Mouse (Mus musculus) urinary bladder, postnatal 25 days (tissue): ENCODE measurements around the gene Snhg11.
"Not testable (repeated sequence)": the region's sequence is repeated elsewhere in the genome, so short reads cannot be mapped to it uniquely, and the experiment has no call there.

ENCODE experiments used
- DNase-seq: peaks from one replicate; pipeline ENCODE4 v3.0.0; 2022; ENCODE audit warnings: low spot score

The Snhg11 gene

DNA sequence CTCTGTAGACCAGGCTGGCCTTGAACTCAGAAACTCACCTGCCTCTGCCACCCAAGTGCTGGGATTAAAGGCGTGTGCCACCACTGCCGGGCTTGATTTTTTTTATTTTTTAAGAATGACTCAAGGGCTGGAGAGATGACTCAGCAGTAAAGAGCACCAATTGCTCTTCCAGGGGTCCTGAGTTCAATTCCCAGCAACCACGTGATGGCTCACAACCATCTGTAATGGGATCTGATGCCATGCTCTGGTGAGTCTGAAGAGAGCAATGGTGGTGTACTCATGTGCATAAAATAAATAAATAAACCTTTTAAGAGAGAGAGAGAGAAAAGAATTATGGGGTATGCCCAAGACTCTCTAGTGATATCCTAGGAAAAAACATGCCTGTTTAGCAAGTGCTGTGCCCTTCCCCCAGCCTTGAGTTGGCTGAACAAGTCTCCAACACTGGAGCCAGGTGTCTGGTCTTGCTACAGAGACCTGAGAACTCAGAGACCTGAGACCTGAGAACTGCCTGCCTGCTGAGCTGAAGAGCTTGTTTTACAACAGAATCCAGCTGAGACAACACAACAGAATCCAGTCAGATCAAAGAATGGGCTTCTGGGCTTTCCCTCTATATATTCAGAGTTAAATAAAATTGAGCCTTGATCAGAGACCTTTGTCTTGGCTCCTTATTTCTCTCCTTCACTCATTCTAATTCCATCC lies 5.8 kb upstream of the Snhg11 start:
- no peak for DNase-seq

DNA sequence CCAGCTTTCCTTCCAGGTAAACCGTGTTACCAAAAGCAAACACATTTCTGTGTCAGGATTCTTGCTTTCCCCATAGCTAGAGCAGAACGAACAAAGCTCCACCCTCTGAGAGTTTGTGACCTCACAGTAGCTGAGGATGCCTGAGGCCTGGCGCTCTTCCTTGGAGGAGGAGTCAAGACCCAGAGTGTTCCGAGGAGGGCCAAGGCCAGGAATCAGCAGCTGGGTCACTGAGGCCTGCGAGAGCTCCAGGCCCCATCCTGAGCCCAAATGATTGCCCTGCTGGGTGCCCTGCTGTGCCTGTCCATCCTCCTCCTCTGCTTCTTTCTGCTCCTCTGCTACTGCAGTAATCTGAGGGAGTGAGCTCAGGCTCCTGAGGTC lies 5.3 kb upstream of the Snhg11 start:
- DNase-seq: no peak

DNA sequence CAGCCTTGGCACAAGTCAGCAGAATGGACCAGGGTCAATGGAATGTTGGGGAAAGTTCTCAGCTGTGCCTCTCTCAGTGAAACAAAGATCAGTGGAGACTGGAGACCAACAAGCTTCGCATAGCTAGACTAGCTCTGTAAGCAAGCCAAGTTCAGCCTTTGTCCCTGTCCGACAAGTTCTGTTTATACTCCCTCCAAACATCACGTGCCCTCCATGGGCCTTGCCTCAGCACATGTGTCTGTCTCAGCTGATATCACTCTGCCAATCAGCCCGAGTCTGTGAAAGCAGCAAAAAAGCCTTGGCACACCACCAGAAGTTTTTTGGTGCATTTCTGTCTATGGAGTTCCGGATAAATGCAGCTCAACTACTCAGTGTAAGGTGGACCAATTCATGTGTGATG lies 2.4 kb upstream of the Snhg11 start:
- DNase-seq: no peak

DNA sequence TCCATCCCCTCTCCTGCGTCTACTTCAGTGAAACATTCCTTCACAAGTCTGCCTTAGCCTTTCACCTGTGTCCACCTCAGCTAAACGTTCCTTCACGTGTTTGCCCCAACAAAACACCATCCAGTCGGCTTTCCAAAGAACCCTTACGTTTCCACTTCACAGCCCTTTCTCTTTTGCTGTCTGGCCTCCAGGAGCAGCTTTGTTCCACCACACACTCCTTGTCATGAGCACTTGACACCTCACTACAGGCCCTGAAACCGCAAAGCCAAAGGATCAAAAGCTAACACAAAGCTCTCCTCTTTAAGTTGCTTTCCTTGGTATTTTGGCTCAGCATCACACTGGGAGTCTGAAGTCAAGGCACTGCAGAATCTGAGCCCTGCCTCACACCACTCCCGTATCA lies 1.9 kb upstream of the Snhg11 start:
- DNase-seq: no peak

DNA sequence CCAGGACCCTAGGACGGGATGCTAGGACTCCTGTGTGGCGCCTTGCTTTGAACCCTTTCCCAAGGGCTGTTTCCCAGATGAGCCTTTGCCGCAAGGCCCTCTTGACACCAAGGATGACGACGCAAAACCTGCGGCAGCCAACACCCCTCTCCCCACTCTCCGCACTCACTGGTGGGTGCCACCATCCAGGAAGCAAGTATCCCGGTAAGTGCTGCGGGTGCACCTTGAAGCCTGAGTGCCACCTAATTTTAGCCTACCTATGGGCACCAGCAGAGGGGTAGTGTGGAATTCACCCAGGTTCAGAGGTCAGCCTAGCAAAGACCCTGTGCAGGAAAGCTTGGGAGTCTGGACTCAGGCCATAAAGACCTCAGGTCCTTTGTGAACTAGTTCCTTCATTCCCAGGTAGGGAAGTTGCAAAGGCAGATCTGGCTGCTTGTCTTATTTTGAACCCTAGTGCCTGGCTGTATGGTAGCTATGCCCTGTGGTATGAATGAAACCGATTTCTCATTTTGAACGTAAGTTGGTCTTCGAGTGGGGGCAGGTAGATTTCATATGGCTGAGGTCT lies 767 bp downstream of the Snhg11 start:
- no peak for DNase-seq

DNA sequence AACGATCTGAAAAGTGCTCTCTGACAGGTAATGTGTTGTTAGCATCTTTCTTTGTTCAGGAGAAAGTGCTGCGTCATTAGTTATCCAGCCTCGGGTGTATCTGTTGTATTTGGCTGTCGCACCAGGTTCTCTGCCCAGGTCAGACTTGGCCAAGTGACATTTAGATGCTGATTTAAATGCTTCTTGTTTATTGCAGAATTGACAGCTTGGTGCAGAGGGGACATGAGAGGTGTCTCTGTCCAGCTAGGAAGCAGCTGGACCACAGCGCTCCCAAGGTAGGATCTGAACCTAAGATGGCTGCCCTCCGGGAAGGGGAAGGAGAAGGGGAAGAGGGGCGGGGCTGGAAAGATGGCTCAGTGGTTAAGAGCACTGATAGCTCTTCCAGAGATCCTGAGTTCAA lies 1.4 kb downstream of the Snhg11 start:
- no peak for DNase-seq

DNA sequence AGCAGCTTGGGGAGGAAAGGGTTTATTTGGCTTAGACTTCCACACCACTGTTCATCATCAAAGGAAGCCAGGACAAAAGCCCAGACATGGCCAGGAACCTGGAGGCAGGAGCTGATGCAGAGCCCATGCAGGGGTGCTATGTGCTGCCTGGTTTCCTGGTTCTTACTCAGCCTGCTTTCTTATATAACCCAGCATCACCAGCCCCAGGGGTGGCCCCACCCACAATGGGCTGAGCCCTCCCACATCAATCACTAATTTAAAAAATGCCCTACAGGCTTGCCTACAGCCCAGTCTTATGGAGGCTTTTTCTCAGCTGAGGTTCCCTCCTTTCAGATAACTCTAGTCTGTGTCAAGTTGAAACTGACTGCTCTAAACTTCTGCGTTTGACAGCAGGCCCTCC lies 2.4 kb downstream of the Snhg11 start:
- no peak for DNase-seq

DNA sequence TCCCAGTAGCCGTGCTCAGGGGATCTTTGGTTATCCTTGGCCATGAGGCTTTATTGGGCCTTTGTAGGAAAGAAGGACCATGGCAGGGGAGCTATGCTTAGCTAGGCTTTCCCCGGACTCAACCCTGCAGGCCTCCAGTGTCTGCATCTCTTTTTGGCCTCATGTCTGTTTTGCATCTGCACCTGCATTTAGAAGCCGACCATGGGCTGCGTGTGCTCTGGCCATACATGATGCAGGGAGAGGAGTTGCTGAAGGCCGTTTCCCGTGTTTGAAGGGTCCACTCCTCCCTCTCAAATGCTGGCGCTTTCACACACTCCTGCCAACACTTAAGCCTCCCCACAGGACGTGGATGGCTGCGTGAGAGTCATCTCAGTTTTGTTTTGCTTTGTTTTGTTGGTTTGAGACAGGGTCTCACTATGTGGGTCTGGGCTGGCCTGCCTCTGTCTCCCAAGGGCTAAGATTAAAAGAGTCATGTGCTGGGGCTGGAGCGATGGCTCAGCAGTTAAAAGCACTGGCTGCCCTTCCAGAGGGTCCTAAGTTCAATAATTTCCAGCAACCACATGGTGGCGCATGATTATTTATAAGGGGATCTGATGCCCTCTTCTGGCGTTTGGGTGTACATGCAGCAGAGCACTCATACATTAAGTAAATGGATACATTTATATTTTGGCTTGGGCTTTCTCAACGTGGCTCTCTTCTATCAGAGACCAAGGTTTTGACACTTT lies 4.1 kb downstream of the Snhg11 start:
- DNase-seq: peak; percentile 51

DNA sequence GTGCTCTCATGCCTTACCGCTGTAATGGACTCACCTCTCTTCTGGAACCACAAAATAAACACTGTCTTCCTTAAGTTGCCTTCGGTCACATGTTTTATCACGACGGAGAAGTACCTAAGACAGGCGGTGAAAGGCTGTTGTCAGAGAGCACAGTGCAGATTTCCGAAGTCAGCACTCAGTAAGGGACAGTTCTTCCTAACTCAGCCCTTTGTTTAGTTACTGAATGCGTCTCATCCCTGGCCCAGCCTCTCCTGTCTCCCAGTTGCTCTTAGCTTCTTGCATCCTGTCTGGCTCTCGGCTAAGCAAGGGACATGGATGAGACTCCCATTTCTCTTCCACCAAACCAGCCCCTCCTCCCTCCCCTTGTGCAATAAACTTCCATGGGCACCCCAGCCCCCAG lies 10.6 kb downstream of the Snhg11 start:
- no peak for DNase-seq

DNA sequence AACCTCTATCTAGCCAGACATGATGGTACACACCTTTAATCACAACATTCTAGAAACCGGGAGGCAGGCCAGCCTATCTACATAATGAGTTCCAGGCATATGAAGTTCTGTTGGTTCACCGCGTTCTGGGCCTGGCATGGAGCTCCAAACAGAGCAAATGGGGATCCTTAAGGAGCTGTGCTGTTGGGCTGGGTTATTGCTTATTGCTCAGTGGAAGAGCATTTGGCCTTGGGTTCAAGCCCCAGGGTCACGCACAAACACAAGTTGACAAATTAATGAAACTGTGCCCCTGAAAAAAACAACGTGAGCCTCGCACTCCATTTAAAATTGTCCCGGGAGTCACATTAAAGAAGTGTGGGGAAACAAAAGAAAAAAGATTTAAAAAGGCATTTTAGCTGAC lies 14.0 kb downstream of the Snhg11 start:
- DNase-seq: no peak

DNA sequence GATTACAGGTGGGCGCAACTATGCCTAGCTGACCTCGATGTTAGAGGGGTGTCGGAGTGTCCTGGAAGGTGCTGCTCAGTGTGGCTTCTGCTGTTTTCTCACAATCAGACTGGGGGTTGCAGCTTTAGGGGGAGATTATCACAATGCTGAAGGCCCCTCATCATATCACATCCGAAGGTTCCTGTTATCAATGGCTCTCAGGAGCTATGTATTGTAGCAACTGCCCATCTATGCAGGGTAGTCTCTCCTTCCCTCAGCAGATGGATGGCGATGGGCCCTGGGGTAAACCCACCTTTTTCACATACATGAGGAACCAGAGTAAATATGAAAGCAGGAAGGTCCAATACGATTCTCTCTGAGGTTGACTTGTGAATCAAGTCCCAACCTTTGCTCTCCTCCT lies 20.9 kb downstream of the Snhg11 start:
- no peak for DNase-seq

DNA sequence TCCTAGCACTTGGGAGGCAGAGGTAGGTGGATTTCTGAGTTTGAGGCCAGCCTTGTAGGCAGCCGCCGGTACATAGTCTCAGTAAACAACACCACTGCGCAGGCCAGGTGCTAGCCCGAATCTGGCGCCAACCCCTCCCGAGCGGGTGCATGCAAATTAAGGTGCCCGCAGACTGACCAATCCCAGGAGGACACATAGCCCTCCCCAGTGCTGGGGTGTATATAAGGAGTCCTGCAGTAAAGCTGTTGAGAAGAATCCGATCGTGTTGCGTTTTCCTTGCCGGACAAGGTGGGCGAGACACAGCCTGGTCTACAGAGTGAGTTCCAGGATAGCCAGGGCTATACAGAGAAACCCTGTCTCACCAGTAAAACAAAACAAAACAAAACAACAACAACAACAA lies 21.7 kb downstream of the Snhg11 start:
- not testable (repeated sequence) for DNase-seq

DNA sequence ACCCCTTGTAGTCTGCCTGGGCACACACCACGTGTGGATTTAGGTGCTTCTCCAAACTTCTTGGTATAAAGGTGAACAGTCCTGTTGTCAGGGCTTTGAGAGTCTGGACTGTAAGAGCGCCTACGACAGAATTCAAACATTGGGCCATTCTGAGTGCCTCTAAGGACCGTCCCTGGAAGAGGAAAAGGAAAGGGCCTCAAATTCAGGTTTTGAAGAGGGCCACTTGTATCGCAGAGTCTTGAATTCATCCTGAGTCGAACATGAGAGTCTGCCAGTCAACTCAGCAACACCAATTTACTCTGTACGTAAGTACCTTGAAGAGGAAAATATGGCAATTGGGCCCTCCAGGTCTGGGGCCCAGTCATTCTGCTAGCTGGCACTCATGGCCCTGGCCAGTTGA lies 27.5 kb downstream of the Snhg11 start:
- no peak for DNase-seq

DNA sequence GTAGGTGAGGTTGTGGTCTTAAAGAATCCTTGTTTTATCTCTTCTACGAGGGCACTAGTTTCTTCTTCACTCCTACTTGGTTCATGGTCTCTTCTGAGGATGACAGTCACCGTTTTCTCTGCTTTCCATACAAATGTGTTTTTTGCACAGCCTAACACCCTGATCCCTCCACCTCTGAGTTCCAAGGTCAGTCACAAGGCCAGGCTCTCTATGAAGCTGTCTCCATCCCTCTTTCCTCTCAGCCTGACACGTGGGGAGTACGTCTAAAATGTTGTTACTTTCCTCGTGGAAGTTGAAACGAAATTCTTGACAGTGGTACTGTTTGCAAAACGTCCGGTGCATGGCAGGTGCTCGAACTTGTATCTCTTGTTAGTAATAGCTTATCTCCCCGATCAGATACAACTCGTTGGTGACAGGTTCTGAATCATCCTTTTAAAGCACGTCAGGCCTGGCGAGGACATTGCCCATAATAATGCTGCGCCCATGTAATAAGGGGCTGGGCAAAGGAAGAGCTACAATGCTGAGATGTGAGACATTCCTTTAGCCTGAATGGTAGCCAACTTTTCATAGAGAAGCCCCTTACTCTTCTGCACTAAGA lies 33.7 kb downstream of the Snhg11 start:
- no peak for DNase-seq

DNA sequence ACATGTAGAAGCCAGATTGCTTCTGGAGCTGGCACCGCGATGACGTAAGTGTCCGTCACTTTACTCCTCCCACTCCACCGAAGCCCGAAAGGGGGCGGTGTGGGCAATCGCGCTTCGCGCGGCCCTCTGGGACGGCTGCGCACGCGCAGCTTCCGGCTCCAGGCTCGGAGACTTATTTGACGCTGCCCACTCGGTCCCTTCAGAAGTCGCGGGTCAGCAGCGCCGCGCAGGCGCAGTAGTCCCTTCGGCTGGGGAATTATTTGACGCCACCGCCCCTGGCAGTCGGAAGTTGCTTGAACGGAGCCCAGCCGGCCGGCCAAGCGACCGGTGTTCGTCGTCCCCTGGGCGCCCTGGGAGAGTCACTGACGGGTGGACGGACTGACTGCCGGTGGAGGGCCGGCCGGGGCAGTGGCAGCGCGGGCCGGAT lies 34.2 kb downstream of the Snhg11 start, which contains the start of gene Ralgapb:
Gene Ralgapb, plus strand, starts transcription at position 254 of the 427 bp plus-strand sequence.
- DNase-seq: peak; percentile 99

DNA sequence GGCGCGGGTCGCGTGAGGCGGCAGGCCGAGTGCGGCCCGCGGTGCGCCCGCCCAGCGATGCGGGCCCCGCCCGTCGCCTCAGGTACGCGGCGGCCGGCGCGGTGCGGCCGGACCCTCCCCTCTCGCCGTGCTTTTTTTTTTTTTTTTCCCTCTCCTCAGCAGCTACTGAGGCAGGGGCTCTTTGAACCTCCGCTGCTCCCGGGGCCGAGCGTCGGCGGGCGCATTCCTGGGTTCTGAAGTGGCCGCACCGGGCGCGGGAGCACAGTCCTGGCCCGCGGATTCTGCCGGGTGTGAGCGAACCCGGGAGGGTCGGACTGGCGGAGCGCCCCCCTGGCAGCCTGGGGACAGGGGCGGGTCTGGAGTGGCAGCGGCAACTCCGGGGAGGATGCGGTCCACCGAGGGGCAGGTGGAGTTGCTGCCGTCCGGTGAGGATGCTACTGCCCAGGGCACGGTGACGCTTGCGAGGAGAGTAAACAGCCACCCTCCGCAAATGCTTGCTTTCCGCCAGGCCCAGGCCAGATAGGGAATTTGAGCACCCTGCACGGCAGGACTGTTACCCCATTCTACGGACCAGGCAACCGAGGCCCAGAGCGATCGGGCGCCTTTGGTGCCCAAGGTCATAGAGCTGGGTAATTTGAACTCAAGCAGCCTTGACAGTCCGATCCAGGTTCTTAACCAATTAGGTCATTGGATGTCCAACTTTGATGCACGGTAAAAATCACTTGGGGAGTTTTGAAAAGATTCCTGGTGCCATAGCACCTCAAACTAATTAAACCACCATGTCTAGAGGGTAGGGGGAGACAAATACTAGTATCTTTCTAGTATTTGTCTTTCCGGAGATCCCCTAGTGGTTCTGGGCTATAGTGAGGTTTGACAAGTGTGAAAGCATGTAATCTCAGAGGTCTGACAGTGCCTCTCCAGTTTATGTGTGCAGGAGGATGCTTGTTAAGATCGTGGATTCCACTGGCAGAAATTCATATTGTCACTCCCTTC lies 34.9 kb downstream of the Snhg11 start:
- peak; percentile 38 for DNase-seq

DNA sequence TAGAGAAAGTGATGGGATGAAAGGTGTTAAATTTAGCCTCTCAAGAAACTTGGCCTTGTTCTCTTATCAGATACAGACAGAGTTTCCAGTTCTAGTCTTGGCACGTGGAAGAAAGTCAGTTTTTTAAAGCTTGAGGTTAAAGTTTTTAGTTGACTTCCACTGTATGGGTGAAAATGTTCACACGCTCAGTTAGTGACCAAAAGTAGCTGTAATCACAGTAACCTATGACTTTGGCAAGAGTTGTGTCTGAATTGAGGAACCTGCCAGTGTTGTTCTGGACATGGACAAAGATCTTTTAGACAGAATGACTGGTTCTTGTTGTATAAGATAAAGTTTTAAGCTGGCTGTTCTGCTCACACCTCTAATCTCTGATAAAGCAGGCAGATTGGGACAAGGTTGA lies 37.8 kb downstream of the Snhg11 start:
- DNase-seq: no peak

DNA sequence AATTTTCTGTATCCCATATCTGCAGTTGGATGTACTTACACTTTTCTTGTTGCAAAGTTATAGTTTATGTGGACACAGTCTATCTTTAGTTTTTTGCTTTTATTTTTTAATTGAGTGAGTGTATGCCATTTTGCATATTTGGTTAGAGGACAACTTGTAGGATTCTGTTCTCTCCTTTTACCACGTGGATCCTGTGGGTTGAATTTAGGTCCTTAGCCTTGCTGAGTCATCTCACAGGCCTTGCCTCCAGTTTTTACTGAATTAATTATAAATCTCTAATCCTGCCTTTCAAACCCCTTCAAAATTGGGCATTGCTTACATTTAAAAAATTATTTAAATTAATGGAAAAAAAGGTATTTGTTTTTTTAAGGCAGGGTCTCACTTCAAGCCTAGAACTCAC lies 40.4 kb downstream of the Snhg11 start:
- DNase-seq: no peak

DNA sequence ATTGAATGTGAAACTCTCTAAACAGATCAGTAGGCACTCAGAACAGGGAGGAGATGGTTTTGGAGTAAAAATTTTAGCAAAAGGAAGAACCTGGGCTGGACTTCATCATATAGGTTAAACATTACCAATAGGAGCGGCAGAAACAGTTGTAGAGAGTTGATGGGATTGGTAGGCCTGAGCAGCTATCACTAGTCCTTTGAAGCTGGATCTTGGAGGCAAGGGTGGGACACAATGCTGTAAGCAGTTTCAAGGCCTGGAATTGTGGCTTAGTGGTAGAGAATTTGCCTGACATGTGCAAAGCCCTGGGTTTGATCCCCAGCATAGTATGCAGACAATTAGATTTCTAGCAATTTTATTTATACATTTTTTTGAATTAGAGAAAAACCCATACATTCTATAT lies 43.2 kb downstream of the Snhg11 start:
- no peak for DNase-seq
